Mouse (Mus musculus) MEL (cell line): ENCODE measurements at regions not wholly inside any gene's neighbourhood (a gene's known extent, or its start where the extent isn't known, plus 50 kb on each side); places are given as distances from the start of the nearest gene placed in this dataset.

ENCODE experiments used
- CTCF ChIP-seq, 3 experiments: IDR thresholded peaks in 2 of 3; conservative IDR thresholded peaks in 1 of 3; 2 replicates each; pipeline ENCODE4 v1.5.1; 2011 to 2012; ENCODE audit warnings: low read length in 3 of 3, low read depth in 2 of 3, mild to moderate bottlenecking in 2 of 3, improper control_type of control experiment in 1 of 3, inconsistent platforms in 1 of 3, mixed read lengths in 1 of 3, moderate library complexity in 1 of 3; ENCODE audit not compliant: control insufficient read depth in 1 of 3, insufficient read depth in 1 of 3, poor library complexity in 1 of 3, severe bottlenecking in 1 of 3
- EP300 ChIP-seq, 2 experiments: IDR thresholded peaks; 2 replicates each; pipeline ENCODE4 v1.6.1; 2011; ENCODE audit warnings: improper control_type of control experiment in 2 of 2, low read length in 2 of 2, low read depth in 1 of 2, mild to moderate bottlenecking in 1 of 2
- JUND ChIP-seq: IDR thresholded peaks from 2 replicates; pipeline ENCODE4 v1.6.1; 2011; ENCODE audit warnings: low read depth, mild to moderate bottlenecking, improper control_type of control experiment, low read length
- NELFE ChIP-seq: IDR thresholded peaks from 2 replicates; pipeline ENCODE4 v1.6.1; 2011; ENCODE audit warnings: low read depth, low read length, improper control_type of control experiment
- POLR2A ChIP-seq, 2 experiments: IDR thresholded peaks; 2 replicates each; pipeline ENCODE4 v1.6.1; 2011 to 2012; ENCODE audit warnings: low read length in 2 of 2, mild to moderate bottlenecking in 2 of 2, control low read depth in 1 of 2, improper control_type of control experiment in 1 of 2, low read depth in 1 of 2, moderate library complexity in 1 of 2; ENCODE audit not compliant: control insufficient read depth in 1 of 2, insufficient read depth in 1 of 2, poor library complexity in 1 of 2
- RAD21 ChIP-seq: IDR thresholded peaks from 2 replicates; pipeline ENCODE4 v1.6.1; 2011; ENCODE audit warnings: mild to moderate bottlenecking, low read depth, low read length, improper control_type of control experiment
- RCOR1 ChIP-seq: IDR thresholded peaks from 2 replicates; pipeline ENCODE4 v1.6.1; 2012; ENCODE audit warnings: low read depth, mild to moderate bottlenecking, inconsistent platforms, low read length, improper control_type of control experiment
- SIN3A ChIP-seq: IDR thresholded peaks from 2 replicates; pipeline ENCODE4 v1.6.1; 2012; ENCODE audit warnings: low read length, improper control_type of control experiment, inconsistent platforms
- SMC3 ChIP-seq: IDR thresholded peaks from 2 replicates; pipeline ENCODE4 v1.6.1; 2011; ENCODE audit warnings: low read depth, low read length, improper control_type of control experiment
- ZMIZ1 ChIP-seq: IDR thresholded peaks from 2 replicates; pipeline ENCODE4 v1.6.1; 2012; ENCODE audit warnings: low read depth, mild to moderate bottlenecking, inconsistent platforms, low read length, improper control_type of control experiment, moderate library complexity
- ZNF384 ChIP-seq: IDR thresholded peaks from 2 replicates; pipeline ENCODE4 v1.6.1; 2012; ENCODE audit warnings: low read depth, mild to moderate bottlenecking, inconsistent platforms, low read length, improper control_type of control experiment

DNA sequence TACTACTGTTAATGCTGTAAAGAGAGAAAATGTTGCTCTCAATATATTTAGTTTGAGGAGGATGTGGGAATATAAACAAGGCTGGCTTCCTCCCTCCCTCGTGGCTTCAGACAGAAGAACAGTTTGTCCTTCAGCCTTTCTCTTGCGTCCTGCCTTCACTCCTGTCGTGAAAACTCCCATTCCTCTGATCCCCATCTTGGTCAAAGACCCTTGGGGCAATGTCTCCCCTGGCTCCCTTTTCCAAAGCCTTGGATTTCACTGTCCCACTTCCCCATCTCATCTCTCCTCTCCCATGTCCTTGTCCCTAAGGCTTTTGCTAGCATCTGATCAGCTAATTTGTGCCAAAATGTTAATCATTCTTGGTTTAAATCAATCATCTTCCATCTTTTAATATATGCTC, 286.6 kb upstream of the Rora start:
- TF ChIP-seq RAD21 = no peak
- TF ChIP-seq SIN3A = no peak
- TF ChIP-seq POLR2A (IDR thresholded peaks at IDR 0.05; ENCODE audit: control insufficient read depth in 1 of 2, insufficient read depth in 1 of 2, low read depth in 1 of 2, low read length in 2 of 2, poor library complexity in 1 of 2) = no peak
- no peak for TF ChIP-seq ZNF384
- no peak for TF ChIP-seq RCOR1
- TF ChIP-seq ZMIZ1 = no peak
- TF ChIP-seq SMC3 = no peak
- no peak for TF ChIP-seq CTCF (IDR thresholded peaks at IDR 0.05 in 2 of 3, conservative IDR thresholded peaks at IDR 0.05 in 1 of 3; ENCODE audit: control insufficient read depth in 1 of 3, insufficient read depth in 1 of 3, low read depth in 2 of 3, low read length in 3 of 3, poor library complexity in 1 of 3, severe bottlenecking in 1 of 3)
- TF ChIP-seq JUND = no peak
- no peak for TF ChIP-seq NELFE
- no peak for TF ChIP-seq EP300 (IDR thresholded peaks at IDR 0.05; ENCODE audit: low read depth in 1 of 2, low read length in 2 of 2)
